Mouse (Mus musculus) c-Kit-positive CD71-positive TER-119-negative erythroid progenitor cells, embryonic 14.5 days (primary cell): Measurements from ENCODE around the gene Prmt3.
A peak's percentile ranks its signal among the peaks of the same experiment; 100 is the strongest.

ENCODE experiments used
- DNase-seq: peaks from one replicate; pipeline ENCODE4 v3.0.0-alpha.2; 2013; ENCODE audit warnings: low read depth

The Prmt3 gene

GRCm38 (mm10) chr7:49797171-49797570, 19.0 kb downstream of the Prmt3 start:
- no peak for DNase-seq

- DNase-seq: no peak
These were observed 25.4 kb downstream of the Prmt3 start for GRCm38 (mm10) chr7:49803511-49803910.

DNA sequence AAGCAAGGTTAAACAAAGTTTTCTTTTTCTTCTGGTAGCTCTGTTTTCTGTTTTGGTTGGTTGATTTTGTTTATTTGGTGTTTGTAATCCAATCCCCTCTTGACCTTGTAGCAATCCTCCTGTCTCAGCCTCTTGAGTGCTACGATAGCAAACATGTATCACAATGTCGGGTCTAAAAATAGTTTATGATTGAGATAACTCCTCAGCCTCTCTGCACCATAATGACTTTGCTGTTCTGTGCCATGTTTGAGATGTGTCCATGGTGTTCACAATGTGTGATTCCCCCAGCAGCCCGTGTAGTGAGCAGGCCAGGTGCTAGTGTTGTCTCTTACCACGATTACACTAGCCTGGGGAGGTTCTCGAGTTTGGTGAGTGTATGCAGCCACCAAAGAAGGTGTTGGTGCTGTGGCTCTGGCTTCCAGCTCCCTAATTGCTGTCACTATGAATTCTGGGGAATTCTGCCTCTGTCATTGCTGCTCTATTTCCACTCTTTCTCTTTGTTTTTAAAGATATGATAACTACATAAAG, 26.6 kb downstream of the Prmt3 start:
- no peak for DNase-seq

DNA sequence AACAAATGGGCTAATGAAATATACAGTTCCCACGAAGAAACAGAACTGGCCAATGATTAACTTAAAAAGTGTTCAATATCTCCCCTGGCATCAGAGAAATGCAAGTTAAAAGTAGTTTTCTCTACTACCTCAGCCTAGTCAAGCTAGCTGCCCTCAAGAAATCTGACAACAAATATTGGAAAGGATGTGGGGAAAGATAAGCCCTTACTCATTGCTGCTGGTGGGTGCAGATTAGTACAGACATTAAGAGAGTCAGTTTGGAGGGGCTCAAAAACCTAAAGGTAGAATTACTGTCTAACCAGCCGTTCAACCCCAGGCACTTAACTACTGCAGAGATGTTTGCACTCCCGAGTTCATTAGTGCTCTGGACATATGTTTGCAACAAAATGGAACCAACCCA, 27.5 kb downstream of the Prmt3 start:
- peak; percentile 36 for DNase-seq

DNA sequence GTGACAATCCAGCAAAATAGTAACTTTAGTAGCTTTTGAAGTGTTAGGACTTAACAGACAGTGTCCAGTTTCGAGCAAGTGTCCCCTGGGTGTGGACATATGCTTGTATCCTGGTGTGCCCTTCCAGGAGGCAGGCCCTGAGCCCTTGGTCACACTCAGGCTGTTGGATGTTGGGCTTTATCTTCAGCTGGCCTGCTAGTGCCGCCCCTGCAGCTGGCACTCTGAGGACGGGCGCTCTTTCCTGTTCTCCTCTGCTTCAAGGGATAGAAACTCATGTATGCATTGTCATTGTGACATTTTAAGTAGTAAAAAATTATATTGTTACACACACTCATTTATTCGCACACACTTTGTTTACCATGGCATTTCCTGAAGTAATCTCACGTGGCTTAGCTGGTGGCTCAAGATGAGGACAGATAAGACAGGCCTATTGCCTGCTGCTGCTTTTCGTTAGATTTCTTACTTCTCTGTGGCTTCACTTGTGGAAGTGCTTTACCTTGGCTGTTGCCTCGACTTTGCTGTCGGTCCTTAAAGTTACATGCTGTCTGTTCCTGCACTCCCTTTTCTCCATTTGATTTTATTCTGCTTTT, 29.0 kb downstream of the Prmt3 start:
- no peak for DNase-seq

- DNase-seq: no peak
These were observed 29.9 kb downstream of the Prmt3 start for GRCm38 (mm10) chr7:49807846-49808622.

DNA sequence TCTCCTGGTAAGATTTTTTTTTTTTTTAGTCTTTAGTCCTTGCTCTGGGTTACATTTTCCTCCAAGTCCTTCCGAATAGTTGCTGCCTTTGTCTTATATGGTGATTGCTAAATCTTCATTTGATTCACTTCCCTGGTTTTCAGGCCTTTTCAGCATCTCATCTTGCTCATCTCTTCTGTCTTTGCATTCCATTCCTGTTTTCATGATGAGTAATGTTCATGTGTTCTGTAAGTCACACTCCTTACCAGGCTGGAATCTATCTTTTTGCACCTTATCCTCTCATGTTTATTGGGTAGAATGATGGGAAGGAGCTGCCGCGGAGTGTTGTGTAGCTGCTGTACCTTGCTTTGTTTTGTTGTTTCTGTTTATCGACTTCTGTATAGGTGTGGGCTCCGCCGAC, 31.0 kb downstream of the Prmt3 start:
- no peak for DNase-seq

- no peak for DNase-seq
These were observed 31.4 kb downstream of the Prmt3 start for GRCm38 (mm10) chr7:49809562-49809961.

DNA sequence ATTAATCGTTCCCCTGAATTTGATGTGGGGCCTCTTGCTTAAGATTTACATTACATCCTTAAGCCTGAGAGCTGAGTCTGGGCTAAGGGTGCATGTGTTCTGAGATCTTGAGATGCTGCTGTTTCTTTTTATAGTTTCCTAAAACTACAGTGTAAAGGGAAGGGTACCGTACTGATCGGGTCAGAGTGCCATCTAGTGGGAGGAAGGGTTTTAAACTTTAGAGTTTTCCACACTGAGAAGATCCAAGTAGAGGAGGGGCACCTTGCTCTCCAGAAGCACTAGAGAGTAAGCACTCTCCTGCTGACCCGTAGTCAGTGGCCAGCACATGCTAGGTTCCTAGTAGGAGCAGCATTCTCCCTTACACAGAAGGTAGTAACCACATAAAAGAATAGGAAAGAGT, 33.2 kb downstream of the Prmt3 start:
- no peak for DNase-seq

DNA sequence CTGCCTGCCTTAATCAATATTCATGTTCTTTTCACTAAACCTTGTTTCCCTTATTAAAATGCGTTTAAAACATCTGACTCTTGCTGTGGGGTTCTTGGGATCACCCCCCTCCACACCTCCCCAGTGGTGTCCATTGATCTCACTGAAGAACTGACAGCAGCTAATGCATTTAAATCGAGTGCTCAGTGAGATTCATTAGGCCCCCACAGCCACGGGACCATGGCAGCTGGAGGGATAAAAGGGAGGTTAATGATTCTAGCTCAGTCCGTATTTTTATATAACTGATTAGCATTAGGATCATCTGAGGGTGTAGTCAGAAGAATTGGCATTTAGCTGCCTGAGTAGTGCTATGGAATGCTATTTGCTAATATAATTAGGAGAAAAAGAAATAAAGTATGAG, 41.2 kb downstream of the Prmt3 start:
- no peak for DNase-seq

DNA sequence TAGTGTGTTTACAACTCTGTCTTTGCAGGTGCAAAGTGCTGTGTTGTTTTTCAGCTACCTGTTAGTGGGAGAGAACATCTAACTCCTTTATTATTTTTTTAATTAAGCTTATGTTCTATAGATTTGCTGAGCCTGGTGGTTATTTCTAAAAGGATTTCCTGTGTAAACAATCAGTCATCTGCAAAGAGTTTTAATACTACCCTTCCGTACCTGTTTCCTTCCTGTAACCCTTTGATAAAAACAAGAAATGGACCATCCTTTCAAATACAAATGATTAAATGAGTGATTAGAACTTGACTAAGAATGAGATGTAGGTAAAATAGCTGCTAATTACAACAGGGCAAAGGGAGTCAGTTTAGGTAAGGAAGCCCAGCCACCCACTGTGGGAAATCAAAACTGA, 43.2 kb downstream of the Prmt3 start:
- DNase-seq: no peak

- no peak for DNase-seq
These were observed 43.9 kb downstream of the Prmt3 start for GRCm38 (mm10) chr7:49822028-49822427.

- DNase-seq: no peak
These were observed 45.4 kb downstream of the Prmt3 start for GRCm38 (mm10) chr7:49823595-49823994.

- no peak for DNase-seq
These were observed 45.9 kb downstream of the Prmt3 start for GRCm38 (mm10) chr7:49824043-49824442.

GRCm38 (mm10) chr7:49824581-49824980, 46.4 kb downstream of the Prmt3 start:
- DNase-seq: no peak

DNA sequence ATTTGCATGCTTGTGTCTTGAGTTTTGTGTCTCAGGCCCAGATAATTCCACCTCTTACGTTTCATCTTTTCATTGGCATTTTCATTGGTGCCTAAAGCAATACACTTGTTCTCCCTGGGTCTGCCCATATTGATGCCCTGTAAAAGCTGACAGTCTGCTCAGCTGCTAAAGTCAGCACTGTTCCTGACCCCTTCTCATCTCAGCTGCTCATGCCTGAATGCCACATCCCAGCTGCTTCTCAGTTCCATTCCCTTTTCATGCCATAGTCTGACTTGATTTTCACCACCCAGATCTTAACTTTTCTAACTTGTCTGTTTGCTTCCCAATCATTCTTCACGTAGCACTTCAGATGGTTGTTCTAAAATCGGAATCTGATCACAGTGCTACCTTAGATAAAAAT, 47.3 kb downstream of the Prmt3 start:
- DNase-seq: no peak

- no peak for DNase-seq
These were observed 49.8 kb downstream of the Prmt3 start for GRCm38 (mm10) chr7:49827920-49828319.

GRCm38 (mm10) chr7:49842366-49843282, 64.5 kb downstream of the Prmt3 start:
- DNase-seq: no peak

GRCm38 (mm10) chr7:49843304-49843933, 65.3 kb downstream of the Prmt3 start:
- no peak for DNase-seq

- no peak for DNase-seq
These were observed 69.8 kb downstream of the Prmt3 start for GRCm38 (mm10) chr7:49847939-49848338.

GRCm38 (mm10) chr7:49853342-49854181, 75.4 kb downstream of the Prmt3 start:
- peak; percentile 20 for DNase-seq
